Mouse (Mus musculus) layer of hippocampus, postnatal 14 days (tissue): ENCODE data around the gene Nrxn2. TPM values are rescaled to one million over a fixed set of nuclear protein-coding genes. Genes with fewer than 3 reads are reported as not detected.

ENCODE experiments used
- DNase-seq, 2 experiments: peaks; one replicate each; pipeline ENCODE4 v3.0.0; 2021 to 2022; ENCODE audit warnings: low spot score in 2 of 2, mixed read lengths in 1 of 2
- total RNA-seq, 2 experiments: library from RNA; stranded (reverse); gene quantifications; 2 replicates each; pipeline ENCODE4 v1.2.3; 2021

Gene Nrxn2
- total RNA-seq, 2 experiments from 2014 or later, result 549 to 577 TPM

DNA sequence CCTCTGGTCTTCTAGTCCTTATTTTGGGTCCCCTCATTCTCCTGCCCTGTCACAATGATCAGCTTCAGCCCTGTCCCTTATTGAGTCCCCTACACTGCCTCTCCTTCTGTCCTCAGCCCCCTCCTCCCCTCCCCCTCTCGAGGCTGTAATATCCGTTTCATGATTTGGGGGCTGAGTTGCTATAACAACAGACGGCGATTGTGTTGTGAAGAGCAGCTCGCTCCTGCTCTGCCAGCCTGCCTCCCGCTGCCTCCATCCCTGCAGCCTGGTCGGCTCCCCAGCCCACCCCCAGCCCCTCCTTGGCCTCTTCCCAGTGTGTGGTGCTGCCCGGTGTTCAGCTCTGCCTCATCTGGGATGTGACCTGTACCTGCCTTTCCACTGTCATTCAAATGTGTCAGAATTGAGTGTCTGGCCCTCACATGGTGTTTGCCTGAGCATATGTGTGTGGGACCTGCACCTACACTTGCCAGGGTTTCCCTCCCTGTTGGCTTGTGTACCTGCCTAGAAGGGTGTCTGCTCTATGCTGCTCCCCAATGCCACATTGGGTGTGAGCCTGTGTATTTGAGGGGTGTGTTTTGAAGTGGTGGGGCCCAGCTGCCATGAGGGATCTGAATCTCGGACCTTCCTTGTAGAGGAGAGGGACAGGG is 2.3 kb upstream of the Nrxn2 start:
- DNase-seq, result peak; percentile 63 to 73

GRCm38 (mm10) chr19:6416894-6417761 is 1.4 kb upstream of the Nrxn2 start:
- DNase-seq, result no peak

GRCm38 (mm10) chr19:6418984-6419692 is 607 bp downstream of the Nrxn2 start:
- DNase-seq, result no peak

GRCm38 (mm10) chr19:6419805-6420310 is 1.3 kb downstream of the Nrxn2 start:
- DNase-seq, result no peak

- no peak for DNase-seq
These were observed 2.1 kb downstream of the Nrxn2 start for GRCm38 (mm10) chr19:6420481-6421210.

- DNase-seq, result no peak
These were observed 2.7 kb downstream of the Nrxn2 start for GRCm38 (mm10) chr19:6421211-6421590.

GRCm38 (mm10) chr19:6422014-6422413 is 3.5 kb downstream of the Nrxn2 start:
- DNase-seq, result no peak

DNA sequence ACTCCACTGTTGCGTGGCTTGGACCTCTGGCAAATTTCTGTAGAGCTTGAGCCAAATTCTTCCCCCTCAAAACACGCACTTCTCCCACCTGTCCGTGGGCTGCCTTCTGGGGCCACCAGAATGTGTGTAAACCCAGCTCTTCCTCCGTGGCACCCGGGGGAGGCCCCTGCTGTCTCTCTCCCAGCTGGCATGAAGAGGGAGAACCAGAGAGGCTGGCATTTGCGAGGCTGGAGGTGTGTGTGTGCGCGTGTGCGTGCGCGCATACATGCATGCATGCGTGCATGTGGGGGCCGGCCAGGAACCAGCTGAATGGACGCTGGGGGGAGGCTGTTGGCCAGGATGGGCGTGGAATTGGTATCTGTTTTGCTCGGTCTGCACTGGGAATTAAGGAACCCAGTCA is 4.7 kb downstream of the Nrxn2 start:
- DNase-seq, result no peak

- no peak for DNase-seq
These were observed 5.8 kb downstream of the Nrxn2 start for GRCm38 (mm10) chr19:6424137-6424881.

GRCm38 (mm10) chr19:6425595-6425994 is 7.1 kb downstream of the Nrxn2 start:
- DNase-seq, result no peak

DNA sequence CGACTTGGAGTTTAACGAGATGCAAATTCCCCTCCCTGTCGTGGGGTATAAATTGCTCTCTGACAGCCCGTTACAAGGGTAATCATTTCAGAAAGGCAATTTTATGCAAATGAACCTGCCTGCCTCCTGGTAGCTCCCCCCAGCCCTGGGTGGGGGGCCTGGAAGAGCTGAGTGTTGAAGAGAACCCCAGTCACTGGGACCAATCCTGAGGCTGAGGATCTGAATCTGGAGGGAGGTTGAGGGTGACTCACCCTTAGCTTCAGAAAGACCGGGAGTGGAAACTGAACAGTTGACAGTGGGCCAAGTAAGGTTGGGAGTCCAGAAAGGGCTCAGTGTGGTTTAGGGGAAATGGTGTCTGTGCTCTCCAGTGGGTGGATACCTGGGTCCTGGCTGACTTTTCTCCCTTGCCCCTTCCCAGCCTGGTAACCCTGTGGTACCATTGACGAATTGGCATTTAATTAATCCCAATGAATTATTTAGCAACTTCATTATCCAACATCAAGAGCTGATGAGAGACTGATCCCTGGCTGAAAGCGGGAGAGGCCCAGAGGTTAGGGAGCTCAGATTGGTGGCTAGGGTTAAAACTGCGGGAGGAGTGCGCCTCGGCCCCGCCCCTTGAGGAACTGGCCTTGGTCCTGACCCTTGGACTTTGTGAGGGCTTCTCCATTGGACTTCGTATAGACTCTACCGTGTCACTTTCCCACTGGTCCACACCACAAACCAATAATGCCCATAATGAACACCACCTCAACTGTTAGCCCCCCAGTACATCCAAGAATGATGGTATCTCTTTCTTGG is 8.4 kb downstream of the Nrxn2 start:
- DNase-seq, result no peak

DNA sequence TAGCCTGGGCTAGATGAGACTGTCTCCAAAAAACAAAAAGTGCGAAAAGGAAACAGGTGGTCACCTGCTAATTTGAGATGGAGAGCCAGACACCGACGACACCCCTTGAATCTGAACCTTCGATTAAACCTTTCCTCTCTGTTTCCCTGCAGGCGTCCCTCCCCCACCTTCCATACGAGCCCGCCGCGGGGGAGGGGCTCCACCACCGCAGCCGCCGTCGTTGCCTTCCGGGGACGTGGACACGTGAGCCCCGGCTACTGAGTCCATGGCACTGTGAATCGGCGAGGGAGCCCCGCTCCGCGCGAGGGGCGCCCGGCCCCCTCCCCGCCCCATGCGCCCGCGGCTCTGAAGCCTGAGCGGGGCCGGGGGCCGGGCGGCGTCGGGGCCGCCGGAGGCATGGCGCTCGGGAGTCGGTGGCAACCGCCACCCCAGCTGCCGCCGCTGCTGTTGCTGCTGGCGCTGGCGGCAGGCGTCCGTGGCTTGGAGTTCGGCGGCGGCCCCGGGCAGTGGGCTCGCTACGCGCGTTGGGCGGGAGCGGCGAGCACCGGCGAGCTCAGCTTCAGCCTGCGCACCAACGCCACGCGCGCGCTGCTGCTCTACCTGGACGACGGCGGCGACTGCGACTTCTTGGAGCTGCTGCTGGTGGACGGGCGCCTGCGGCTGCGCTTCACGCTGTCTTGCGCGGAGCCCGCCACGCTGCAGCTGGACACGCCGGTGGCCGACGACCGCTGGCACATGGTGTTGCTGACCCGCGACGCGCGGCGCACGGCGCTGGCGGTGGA is 9.3 kb downstream of the Nrxn2 start:
- no peak for DNase-seq

- no peak for DNase-seq
These were observed 10.1 kb downstream of the Nrxn2 start for GRCm38 (mm10) chr19:6428501-6429200.

- no peak for DNase-seq
These were observed 24.5 kb downstream of the Nrxn2 start for GRCm38 (mm10) chr19:6443016-6443415.

- peak in 1 of 2 experiments; percentile 60 for DNase-seq
These were observed 27.4 kb downstream of the Nrxn2 start for GRCm38 (mm10) chr19:6445761-6446423.

DNA sequence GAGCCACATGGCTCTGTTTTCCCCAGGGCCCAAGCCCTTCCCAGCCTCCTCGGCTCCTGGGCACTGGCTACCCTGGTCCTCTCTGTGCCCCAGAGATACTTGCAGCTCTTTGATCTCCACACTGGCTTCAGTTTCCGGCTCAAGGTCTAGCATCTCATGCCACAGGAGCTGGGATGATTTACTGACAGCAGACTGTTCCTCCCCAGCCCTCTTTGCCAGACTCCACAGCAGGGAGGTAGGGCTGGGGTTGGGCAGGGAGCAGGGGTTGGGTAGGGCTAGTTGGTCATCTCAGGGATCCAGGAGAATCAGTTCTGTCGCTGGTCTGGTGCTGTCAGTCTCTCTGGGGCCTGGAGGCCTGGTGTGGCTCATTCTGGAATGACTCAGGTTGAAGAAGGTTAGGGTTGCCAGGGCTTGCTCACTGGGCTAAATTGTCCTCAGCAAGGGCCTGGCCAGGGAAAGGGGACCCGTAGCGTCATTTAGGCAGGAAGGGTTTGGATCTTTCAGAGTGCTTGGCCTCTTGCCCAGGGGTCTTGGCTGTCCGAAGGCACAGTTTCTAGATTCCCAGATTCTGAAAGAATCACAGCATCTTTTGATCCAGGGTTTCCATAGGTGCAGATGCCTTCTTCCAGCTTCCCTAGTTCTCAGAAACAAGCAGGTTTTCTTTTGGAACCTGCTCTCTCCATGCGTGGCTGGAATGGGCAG is 28.4 kb downstream of the Nrxn2 start:
- peak in 1 of 2 experiments; percentile 69 for DNase-seq

- no peak for DNase-seq
These were observed 30.2 kb downstream of the Nrxn2 start for GRCm38 (mm10) chr19:6448752-6449151.
